Mouse (Mus musculus): ENCODE measurements around the gene Astn2.
A peak's percentile ranks its signal among the peaks of the same experiment; 100 is the strongest.

Gene Astn2

DNA sequence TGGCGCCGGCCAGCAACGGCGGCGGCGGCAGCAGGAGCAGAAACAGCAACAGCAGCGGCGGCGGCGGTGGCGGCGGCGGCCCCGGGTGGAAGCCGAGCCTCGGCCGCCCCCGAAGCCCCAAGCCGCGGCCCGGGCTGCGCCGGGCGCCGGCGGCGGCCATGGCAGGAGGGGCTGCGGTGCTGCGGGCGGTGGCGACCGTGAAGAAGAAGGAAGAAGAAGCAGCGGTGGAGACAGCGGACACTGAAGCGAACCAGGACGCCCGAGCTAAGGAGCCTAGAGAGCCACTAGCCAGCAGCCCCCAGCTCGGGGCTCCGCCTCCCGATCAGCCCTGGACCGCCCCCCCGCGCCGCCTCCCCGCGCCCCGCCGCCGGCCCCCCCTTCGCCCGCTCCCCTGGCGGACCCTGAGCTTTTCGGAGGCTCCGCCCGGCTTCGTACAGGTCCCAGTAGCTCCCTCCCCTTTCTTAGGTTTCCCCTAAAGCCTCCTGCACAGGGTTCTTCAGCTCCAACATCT, at the start of gene Astn2:
Gene Astn2, minus strand, starts transcription at position 411 of the 511 bp plus-strand sequence.
- peak; percentile 3 for DNase-seq (ENCODE audit: low read depth, low spot score)

DNA sequence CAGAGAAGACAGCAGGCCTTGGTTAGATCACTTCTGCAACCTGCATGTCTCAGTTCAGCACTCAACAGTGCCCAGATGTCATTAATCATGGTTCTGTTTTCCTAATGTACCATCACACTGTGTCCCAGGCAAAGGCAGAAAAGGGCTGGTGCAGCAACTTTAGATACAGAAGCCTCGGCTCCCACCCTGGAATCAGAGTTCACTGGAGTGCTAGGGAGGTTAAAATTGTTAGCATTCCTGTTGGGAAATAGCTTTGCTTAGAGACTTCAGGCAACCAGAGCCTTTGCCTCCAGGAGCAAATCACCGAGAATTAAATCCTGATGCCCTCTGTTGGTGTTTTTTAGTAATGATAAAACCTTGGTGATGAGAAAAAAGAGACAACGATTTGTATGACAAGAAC, 45.7 kb upstream of the Astn2 start:
- DNase-seq (ENCODE audit: low read depth, low spot score): no peak

DNA sequence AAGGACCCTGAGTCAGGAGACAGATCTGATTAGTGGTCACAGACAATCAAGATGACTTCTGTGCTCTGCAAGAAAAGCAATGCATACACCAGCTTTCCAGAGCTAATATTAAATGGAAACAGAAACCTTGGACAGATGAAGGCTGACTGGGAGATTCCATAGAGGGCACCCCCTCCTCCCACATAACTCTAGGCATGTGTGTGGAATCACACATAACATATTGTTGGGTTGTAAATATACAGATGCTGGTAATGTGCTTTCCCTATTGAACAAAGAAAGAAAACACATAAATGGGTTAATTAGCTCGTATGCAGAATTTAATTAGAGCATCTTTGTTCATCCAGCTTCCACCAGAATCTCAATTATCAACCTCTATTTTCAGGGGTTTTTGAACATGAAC, 26.8 kb upstream of the Astn2 start:
- no peak for DNase-seq (ENCODE audit: low read depth, low spot score)

DNA sequence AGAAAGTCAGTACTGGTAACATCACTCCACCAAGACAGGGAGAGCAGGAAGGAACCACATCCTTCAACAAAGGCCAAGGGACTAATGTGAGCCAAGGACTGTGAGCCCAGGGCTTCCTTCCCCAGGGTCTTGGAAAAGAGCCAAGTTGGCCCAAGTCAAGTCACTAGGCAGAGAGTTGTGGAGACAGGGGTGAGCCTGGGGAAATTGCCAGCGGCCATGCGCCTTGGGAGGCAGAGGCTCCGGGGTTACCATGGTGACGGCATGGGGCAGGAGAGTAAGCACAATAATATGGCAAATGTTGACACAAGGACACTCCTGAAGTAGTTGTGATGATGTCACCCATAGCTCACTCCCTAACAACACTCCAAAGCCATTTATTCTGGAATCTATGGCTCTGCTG, 21.4 kb upstream of the Astn2 start:
- DNase-seq (ENCODE audit: low read depth, low spot score): no peak

DNA sequence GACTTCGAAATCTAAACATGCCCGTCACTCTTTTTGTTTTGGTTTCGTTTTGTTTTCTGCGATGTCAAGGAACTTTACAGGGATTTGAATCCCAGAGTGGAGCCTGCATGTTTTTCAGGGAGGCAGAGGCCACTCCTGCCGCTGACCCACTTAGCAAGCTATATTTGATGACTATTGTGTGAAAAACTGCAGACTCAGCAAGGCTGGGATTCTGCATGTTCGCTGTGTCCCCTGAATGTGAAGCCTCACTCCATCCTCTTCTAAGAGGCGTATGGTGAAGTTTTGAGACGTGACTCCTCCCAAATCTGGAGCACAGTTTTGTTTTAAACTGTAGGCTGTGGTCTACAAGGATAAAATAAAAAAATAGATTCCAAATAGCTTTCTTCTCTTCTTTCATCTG, 10.4 kb upstream of the Astn2 start:
- DNase-seq (ENCODE audit: low read depth, low spot score): no peak

DNA sequence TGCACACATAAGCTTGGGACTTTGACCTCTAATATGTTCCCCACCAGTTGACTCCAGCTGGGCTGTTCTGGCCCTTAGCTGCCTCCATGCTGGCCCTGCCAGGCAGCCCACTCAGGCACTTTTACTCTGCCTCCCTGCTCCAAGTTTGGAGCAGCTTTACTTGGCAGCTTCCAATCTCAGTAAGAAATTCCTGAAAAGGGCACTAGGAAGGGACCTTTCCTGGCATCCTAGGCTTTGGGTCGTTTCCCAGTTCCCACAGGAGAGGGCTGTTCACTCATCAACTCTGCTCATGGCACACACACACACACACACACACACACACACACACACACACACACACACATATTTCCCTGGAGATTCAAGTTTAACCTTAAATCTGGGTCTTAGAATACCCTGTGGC, 675 bp upstream of the Astn2 start:
- no peak for DNase-seq (ENCODE audit: low read depth, low spot score)

DNA sequence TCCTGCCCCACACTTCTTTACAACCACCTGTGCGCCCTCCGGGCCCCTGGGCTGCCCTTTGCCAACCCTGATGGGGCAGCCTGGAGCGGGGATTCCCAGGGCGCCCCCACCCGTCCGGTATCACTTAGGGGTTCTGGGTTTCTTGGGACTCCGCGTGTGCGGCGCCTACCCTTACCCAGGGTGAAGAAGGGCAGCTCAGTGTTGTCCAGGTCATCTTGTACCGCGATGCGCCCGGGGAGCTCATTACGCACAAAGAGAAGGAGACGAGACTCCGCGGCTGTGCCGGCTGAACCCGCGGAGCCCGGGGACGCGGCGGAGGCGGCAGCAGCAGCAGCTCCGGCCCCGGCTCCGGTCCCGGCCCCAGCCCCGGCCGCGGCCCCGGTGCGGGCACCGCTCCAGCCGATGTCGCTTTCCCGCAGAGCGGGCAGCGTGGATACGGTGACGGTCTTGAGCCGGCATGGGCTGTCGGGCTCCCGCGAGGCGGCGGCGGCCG, 657 bp downstream of the Astn2 start:
- DNase-seq (ENCODE audit: low read depth, low spot score): peak; percentile 12

DNA sequence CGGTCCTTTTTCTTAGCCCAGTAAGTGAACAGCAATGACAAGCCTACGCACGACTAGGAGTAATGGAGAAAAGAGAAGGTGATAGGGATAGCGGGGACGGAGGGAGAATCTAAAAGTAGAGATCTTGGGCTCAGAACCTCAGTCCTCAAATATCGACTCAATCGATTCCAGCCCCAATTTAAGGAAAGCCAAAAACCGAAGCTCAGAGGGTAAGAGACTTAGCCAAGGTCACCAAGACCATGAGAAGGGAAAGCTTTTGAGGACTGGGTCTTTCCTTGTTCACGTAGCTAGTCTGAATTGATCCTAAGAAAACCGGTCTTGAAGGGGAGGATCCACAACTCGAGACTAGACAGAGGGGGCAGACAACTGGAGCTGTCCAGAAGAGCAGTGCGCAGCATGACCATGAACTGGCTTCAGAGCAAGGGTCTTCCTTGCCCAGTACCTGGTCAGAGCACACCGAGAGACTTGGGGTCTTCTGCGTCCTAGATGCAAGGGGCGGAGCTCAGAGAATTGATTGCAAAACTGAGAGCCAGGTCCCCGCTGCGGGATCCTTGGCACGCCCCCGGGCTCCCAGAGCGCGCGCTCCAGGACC, 1.2 kb downstream of the Astn2 start:
- peak; percentile 48 for DNase-seq (ENCODE audit: low read depth, low spot score)

DNA sequence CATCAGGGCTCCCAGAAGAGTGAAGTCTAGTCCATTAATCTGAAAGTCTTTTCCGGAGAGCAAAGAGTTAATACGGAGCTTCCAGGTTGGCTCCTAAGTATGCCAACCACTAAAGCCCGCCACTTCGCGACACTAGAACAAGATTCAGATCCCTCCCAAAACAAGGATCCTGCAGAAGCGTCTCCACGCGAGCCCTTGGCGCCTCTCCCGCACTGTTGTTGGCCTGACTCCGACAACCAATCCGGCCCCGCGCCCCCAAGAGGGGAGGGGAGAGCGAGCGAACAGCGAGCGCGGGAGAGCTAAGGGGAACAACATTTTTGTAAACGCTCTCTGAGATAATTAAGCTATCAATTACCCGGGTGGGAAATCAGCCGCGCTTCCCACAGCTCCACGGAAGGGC, 1.8 kb downstream of the Astn2 start:
- peak; percentile 24 for DNase-seq (ENCODE audit: low read depth, low spot score)

DNA sequence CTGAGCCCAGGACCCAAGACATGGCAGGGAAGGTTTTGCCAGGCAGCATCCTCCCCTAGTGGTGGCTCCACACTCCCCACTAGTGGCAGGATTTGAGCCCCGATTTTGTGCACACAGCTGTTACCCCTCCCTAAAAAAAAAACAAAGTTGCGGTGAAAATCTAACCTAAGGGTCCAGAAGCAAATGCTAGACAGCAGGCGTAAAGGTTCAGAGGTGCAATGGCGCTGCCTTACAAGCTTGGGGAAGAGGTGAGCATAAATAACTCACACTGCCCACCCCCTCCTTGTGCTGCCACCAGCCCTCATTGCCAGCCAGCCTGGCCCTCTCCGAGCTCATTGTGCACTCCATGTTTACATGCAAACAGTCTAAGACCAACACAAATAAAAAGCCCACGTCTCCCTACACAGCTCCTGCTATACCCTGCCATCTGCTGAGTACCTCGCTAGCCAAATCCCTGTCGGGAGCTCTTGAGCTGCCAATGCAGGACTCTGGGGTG, 3.2 kb downstream of the Astn2 start:
- DNase-seq (ENCODE audit: low read depth, low spot score): peak; percentile 12

DNA sequence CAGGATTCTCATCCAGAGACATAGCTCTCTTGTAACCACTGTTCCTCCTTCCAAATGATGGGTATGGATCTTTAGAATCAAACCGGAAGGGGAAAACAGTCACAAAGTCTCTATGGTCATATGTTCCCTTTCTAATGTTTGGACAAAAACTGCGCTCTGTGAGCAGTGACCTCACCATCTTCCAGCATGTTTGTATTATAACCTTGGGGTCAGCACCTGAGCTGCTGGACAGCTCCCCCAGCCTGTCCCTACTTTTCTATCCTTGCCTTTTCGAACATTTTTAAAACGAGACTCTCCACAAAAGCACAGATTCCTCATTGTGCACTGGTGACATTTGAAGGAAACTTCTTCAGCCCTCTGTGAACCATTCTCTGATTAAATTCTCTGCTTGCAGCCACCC, 5.3 kb downstream of the Astn2 start:
- DNase-seq (ENCODE audit: low read depth, low spot score): peak; percentile 10

DNA sequence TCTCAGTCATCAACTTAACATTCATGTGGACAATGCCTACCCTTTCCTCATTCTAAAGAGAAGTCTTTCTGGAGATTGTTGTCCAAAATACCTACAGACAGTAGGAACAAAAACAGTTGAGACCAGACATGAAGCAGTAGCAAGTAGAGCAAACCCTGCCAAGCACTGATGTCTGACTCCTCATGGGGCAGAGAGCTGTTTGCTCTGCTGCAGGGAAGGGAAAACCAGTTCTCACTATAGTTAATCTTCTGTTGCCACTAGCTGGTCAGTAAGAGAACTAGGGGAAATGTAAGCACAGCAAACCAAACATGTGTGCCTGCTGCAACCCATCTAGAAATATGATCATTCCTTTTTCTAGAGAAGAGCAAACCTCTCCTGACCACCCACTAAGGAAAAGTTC, 7.2 kb downstream of the Astn2 start:
- DNase-seq (ENCODE audit: low read depth, low spot score): no peak

DNA sequence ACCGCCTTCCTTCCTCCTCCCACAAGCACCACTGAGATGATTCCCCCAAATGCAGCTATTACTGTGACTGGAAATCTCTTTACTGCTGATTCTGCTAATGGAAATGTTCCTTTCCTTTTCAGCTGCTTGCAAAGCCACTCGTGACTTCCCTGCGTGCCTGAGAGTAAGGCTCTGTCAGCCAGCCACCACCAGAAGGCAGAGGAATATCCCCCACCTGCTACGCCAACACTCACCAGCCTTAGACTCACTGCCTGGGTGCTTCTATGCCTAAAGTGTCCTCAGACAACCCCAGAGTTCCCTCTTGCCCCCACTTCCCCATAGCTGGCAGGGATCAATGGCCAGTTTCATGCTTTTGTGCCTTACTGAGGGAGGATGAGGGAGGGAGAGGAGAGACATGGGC, 11.1 kb downstream of the Astn2 start:
- DNase-seq (ENCODE audit: low read depth, low spot score): no peak

DNA sequence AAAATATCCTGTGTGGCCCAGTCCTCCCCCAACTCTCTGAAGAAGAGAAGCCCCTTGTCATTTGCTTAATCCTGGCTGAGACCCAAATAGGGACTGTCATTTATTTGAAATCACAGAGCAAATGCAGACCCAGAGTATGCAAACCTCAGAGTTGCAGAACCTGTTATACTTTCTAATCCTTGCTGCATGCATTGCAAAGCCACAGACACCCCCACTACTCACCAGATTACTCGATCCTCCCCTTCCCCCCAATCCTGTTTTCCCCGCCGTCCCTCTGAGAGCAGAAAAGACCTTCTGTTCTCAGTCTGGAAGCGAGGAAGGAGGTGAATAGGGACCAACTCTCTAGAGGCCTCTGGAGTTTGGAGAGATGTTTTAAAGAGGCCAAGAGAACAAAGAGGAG, 13.9 kb downstream of the Astn2 start:
- no peak for DNase-seq (ENCODE audit: low read depth, low spot score)

DNA sequence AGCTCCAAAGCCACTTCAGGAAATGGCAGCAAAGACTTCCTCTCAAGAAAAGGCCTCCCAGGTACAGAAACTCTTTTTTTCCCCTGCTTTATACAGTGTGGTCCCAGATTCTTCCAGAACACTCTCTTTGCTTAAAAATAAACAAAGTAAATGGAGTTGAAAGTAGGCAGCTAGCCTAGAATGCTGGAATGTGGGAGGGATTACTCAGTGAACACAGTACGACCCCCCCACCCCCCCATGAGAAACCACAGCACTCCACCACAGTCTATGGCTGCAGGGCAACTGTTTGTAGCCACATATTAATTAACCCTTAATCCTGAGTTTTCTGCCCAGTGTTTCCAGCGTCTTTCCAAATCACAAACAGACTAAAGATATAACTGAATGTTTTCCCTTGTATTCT, 25.8 kb downstream of the Astn2 start:
- DNase-seq (ENCODE audit: low read depth, low spot score): no peak

DNA sequence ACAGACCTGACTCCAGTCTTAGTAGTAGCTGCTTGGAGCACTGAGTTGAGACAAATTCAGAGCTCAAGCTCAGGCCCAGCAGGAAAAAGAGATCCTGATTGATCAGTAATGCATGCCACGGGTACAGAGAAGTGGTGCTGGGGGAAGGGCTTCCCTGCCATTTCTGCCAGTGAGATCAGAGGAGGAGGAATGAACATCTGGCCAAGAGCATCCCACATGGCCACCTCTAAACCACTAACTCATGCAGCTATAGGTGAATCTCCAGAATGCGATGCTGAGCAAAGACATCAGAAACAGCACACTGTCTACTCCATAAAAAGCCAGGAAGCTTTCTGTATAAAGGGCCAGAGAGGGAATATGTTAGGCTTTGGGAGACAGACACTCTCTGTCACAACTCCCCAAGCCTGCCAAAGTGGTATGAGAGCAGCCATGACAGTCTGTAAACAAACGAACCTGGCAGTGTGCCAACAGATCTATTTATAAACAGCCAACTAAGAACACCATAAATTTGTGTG, 33.8 kb downstream of the Astn2 start:
- DNase-seq (ENCODE audit: low read depth, low spot score): no peak

DNA sequence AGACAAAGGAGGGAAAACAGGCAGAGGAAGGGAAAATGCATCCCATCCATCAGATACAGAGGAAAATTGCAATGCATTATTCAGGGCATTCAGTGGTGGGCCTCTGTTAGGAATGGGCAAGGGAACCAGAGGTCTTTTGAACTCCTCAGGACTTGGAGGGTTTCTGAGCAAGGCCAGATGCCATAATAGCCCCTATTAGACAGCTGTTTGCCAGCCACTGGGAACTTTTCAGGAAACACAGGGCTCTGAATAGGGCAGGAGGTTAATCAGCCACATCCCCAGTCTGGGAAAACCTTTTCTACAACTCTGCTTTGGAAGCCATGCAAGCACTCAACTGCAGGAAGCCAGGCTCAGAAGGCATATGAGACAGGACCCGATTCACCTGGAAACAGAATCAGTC, 38.9 kb downstream of the Astn2 start:
- DNase-seq (ENCODE audit: low read depth, low spot score): no peak

DNA sequence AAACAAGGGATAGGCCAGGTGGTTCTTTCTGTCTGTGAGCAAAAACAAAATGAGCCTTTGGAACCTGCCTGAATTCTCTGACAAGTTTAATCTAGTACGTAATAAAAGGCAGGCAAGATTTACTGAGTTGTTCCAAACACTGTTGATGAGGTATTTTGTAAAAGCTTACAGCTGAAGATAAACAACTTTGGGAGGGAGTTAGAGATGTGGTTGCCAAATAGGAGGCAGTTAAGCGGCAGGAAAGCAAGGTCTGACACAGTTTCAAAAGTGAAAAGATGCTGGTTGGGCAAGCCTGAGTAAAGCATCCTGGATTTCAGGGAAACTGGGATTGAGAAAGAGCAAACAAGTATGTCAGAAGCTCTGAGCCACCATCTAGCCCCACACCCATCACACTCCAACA, 59.8 kb downstream of the Astn2 start:
- DNase-seq (ENCODE audit: low read depth, low spot score): no peak

DNA sequence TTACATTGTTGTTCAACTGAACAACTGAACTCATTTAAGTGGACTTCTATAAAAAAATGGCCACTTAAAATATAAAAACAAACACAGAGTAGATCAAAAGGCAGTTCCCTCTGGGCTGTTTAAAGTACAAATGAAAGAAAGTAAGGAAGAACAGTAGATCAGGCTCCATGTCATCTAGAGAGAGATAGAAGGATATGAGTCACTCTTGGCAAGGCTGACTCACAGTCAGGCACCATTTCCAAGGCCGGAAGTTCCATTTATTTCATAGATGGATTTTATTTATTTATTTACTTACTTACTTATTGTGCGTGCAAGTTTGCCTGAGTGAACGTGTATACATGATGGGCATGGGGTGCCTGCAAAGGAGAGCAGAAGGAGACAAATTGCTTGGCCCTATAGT, 67.0 kb downstream of the Astn2 start:
- DNase-seq (ENCODE audit: low read depth, low spot score): no peak

DNA sequence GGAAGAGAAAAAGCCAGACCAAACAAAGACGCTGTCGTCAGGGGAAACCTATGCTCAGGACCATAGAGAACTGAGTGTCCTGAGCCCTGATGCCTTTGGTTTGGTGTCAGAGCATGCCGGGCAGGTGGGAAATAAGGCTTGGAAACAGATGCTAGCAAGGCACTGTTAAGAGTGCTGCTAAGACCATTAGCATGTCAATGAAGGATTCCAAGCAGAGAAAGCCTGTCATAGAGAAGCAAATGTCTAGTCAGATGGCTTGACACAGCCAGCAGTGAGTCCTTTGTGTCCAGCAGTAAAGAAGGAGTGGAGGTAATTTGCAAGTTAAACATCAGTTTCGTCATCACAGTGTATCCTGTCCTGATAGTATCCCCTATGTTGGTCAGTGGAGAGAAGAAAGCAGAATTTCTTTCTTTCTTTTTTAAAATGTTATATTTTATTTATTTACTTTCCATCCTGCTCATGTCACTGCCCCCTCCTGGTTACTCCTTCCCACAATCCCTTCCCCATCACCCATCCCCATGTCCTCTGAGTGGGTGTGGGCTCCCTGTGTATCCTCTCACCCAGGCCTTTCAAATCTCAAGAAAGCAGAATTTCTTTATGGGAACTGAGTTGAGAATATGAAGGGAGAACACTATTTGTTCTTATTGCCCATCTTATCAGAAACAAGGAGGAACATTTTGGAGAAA, 73.7 kb downstream of the Astn2 start:
- DNase-seq (ENCODE audit: low read depth, low spot score): peak; percentile 91

DNA sequence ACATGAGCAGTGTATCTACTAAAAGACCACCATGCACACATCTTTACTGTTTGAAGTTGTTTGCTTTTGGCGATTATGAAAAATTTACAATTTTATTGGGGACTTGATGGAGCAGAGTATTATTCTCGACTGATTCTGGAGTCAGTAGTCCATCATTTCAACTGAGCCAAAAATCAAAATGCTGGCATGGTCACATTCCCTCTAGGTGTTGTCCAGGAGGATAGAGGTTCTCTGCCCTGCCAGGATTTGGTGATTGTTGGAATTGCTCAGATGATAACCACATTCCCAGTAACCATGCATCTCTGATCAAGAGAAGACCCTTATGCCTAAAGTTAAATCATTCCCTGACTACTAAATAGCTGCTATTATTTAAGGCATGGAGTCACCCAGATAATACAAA, 83.4 kb downstream of the Astn2 start:
- no peak for DNase-seq (ENCODE audit: low read depth, low spot score)

DNA sequence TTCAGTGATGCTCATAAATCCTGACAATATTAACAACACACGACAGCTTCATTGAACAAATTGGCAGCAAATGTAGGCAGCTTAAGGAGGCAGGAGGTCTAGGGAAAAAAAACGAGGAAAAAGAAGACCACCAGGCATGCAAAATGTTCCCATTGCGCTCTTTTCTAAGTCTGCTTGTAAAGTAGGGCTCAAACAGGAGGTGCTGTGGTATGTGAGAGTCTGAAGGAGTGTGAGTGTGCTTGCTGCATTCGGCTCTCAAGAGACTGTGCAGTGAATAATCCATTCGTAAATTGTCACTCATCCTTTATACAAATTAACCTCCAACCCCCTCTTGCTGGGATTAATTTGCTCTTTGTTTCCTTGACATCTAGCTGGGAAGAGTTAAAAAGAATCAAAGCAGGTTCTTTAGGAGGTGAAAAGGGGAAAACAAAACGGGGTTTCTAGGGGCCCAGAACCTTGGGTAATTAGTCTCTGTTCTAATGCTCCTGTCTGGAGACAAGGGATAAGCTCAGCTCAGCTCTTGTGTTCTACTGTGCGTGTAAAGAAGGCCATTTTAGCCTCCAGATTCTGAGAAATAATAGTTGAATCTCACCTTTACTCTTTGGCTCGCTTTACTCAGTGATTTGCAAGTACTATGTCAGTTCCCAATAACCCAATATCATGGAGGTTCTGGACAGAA, 89.5 kb downstream of the Astn2 start:
- no peak for DNase-seq (ENCODE audit: low read depth, low spot score)

Measured in ES-CJ7 (cell line).